Mouse (Mus musculus): Measurements from ENCODE around the gene Syngr1. TPM values are rescaled to one million over a fixed set of nuclear protein-coding genes. Genes with fewer than 3 reads are reported as not detected.

Gene Syngr1
- total and polyA plus RNA-seq, 3 experiments: 105 to 115 TPM; not detected in 1

DNA sequence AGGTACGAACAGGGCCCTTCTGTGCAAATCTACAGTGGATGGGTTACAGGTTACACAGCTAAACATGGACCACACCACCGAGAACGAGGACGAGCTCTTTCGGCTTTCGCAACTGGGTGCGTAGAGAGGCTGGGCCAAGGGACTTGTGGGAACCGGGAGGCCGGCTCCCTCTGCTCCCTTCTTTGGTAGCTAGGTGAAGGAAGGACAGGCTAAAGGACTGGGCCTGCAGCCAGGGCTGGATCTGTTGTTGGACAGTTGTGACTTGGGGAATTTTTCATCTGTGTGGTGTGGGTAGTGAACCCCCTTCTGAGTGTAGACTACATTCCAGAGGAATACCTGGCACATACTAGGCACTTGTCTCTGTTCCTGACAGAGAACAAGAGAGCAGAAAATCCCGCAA is 61.5 kb downstream of the Syngr1 start:
- Histone ChIP-seq H3K79me2 (ENCODE audit: control insufficient read depth, insufficient read depth, low read length, poor library complexity) (no peaks in the 10 kb centered on the region), H3K36me3 (ENCODE audit: control insufficient read depth in 1 of 2, insufficient read depth in 2 of 2, low read length in 2 of 2) (peaks cover 0 to 4% of the 10 kb centered on the region in 2 experiments; a peak in 1 of 4 replicates)

DNA sequence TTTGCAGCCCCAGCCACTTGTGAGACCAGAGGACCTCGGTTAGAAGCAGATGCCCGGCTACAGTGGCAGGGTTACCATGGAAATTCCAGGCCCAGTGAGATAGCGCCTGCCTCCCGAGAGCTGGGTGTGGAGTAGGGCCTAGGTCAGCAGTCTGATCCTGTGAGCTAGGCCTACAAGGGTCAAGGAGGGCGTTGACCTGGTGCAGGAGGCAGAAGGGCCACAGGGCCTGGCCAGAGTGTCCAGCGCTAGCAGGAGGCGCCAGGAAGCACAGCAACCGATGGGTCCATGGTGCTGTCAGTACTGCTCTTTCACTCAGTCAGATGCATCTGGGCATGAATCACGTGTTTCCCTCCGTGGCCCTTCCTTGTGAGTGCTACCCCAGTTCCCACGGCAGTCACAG is 62.6 kb downstream of the Syngr1 start:
- TF ChIP-seq KAT2A (conservative IDR thresholded peaks at IDR 0.05; ENCODE audit: low read depth, low read length): no peak
- no peak for TF ChIP-seq POLR2A (IDR thresholded peaks at IDR 0.05; ENCODE audit: control insufficient read depth in 1 of 2, insufficient read depth in 1 of 2, low read depth in 1 of 2, low read length in 2 of 2, poor library complexity in 1 of 2)
- no peak for TF ChIP-seq USF2 (IDR thresholded peaks at IDR 0.05; ENCODE audit: borderline replicate concordance in 1 of 2, insufficient read depth in 1 of 2, low read depth in 1 of 2, low read length in 2 of 2)
- TF ChIP-seq MAFK (IDR thresholded peaks at IDR 0.05; ENCODE audit: borderline replicate concordance, low read depth, low read length): no peak
- TF ChIP-seq EP300 (IDR thresholded peaks at IDR 0.05; ENCODE audit: low read depth in 1 of 2, low read length in 2 of 2): no peak
- no peak for TF ChIP-seq ETS1 (IDR thresholded peaks at IDR 0.05; ENCODE audit: low read depth, low read length)
- TF ChIP-seq MAX (IDR thresholded peaks at IDR 0.05; ENCODE audit: low read length): no peak
- no peak for TF ChIP-seq CHD2 (IDR thresholded peaks at IDR 0.05; ENCODE audit: low read length)
- TF ChIP-seq POLR2AphosphoS5 (IDR thresholded peaks at IDR 0.05; ENCODE audit: borderline replicate concordance, low read depth, low read length): no peak
- TF ChIP-seq ZMIZ1 (IDR thresholded peaks at IDR 0.05; ENCODE audit: low read depth, low read length): no peak
- TF ChIP-seq SMC3 (IDR thresholded peaks at IDR 0.05; ENCODE audit: low read depth, low read length): no peak
- TF ChIP-seq GATA1 (IDR thresholded peaks at IDR 0.05; ENCODE audit: low read depth, low read length): no peak
- no peak for TF ChIP-seq BHLHE40 (IDR thresholded peaks at IDR 0.05; ENCODE audit: borderline replicate concordance, low read depth, low read length)
- TF ChIP-seq MAZ (IDR thresholded peaks at IDR 0.05; ENCODE audit: low read depth, low read length): no peak
- no peak for TF ChIP-seq CHD1 (IDR thresholded peaks at IDR 0.05; ENCODE audit: low read depth, low read length)
- TF ChIP-seq UBTF (IDR thresholded peaks at IDR 0.05; ENCODE audit: borderline replicate concordance, insufficient read depth, low read depth, low read length): no peak
- peaks cover 0 to 4% of the 10 kb centered on the region in 2 experiments; a peak in 1 of 4 replicates for H3K36me3 ChIP-seq (ENCODE audit: control insufficient read depth in 1 of 2, insufficient read depth in 2 of 2, low read length in 2 of 2)
- no peak overlapping the region for H3K4me3 ChIP-seq (ENCODE audit: control insufficient read depth in 1 of 2, insufficient read depth in 1 of 2, low read depth in 2 of 2, low read length in 2 of 2)
- no peaks in the 10 kb centered on the region for H3K9me3 ChIP-seq (replicated peaks; ENCODE audit: insufficient read depth, low read length)
- H3K79me2 ChIP-seq (ENCODE audit: control insufficient read depth, insufficient read depth, low read length, poor library complexity): no peaks in the 10 kb centered on the region
- no peak for DNase-seq (ENCODE audit: low read depth, low spot score)
- no peaks in the 10 kb centered on the region for H3K4me1 ChIP-seq (ENCODE audit: control insufficient read depth in 1 of 2, insufficient read depth in 2 of 2, low read length in 2 of 2)
- no peak overlapping the region for H3K9ac ChIP-seq (ENCODE audit: control insufficient read depth, low read depth, low read length, poor library complexity, severe bottlenecking)
- H3K27me3 ChIP-seq (ENCODE audit: control insufficient read depth in 1 of 2, insufficient read depth in 2 of 2, low read length in 2 of 2): no peaks in the 10 kb centered on the region
- no peak overlapping the region for H3K27ac ChIP-seq (ENCODE audit: control insufficient read depth, low read depth, low read length)

More for the DNA sequence above, 61.5 kb downstream of the Syngr1 start:
- TF ChIP-seq ZC3H11A (IDR thresholded peaks at IDR 0.05; ENCODE audit: low read depth, low read length) (no peak), POLR2AphosphoS5 (IDR thresholded peaks at IDR 0.05; ENCODE audit: borderline replicate concordance, low read depth, low read length) (no peak), ZNF384 (IDR thresholded peaks at IDR 0.05; ENCODE audit: low read depth, low read length) (no peak), ELF1 (IDR thresholded peaks at IDR 0.05; ENCODE audit: low read depth, low read length) (no peak), USF1 (IDR thresholded peaks at IDR 0.05; ENCODE audit: low read depth, low read length) (no peak), ETS1 (IDR thresholded peaks at IDR 0.05; ENCODE audit: low read depth, low read length) (no peak), MYC (IDR thresholded peaks at IDR 0.05; ENCODE audit: low read depth, low read length) (no peak), EP300 (IDR thresholded peaks at IDR 0.05; ENCODE audit: low read depth in 1 of 2, low read length in 2 of 2) (no peak), CTCF (IDR thresholded peaks at IDR 0.05 in 2 of 3, conservative IDR thresholded peaks at IDR 0.05 in 1 of 3; ENCODE audit: control insufficient read depth in 1 of 3, insufficient read depth in 1 of 3, low read depth in 2 of 3, low read length in 3 of 3, poor library complexity in 1 of 3, severe bottlenecking in 1 of 3) (no peak), GABPA (IDR thresholded peaks at IDR 0.05; ENCODE audit: low read depth, low read length) (no peak), NRF1 (IDR thresholded peaks at IDR 0.05; ENCODE audit: insufficient read depth, low read depth, low read length, poor library complexity, severe bottlenecking) (no peak), ZKSCAN1 (IDR thresholded peaks at IDR 0.05; ENCODE audit: low read depth, low read length) (no peak), MXI1 (IDR thresholded peaks at IDR 0.05; ENCODE audit: low read depth, low read length) (no peak), MAX (IDR thresholded peaks at IDR 0.05; ENCODE audit: low read length) (no peak)
- H3K4me1 ChIP-seq (ENCODE audit: control insufficient read depth in 1 of 2, insufficient read depth in 2 of 2, low read length in 2 of 2): no peaks in the 10 kb centered on the region
- DNase-seq (ENCODE audit: low read depth, low spot score): no peak
- H3K9me3 ChIP-seq (replicated peaks; ENCODE audit: insufficient read depth, low read length): no peaks in the 10 kb centered on the region
- H3K4me3 ChIP-seq (ENCODE audit: control insufficient read depth in 1 of 2, insufficient read depth in 1 of 2, low read depth in 2 of 2, low read length in 2 of 2): no peak overlapping the region
- H3K27me3 ChIP-seq (ENCODE audit: control insufficient read depth in 1 of 2, insufficient read depth in 2 of 2, low read length in 2 of 2): no peaks in the 10 kb centered on the region
- H3K9ac ChIP-seq (ENCODE audit: control insufficient read depth, low read depth, low read length, poor library complexity, severe bottlenecking): no peak overlapping the region
- no peak overlapping the region for H3K27ac ChIP-seq (ENCODE audit: control insufficient read depth, low read depth, low read length)

All from MEL (cell line).